Mouse (Mus musculus): ENCODE data around the gene P3h2.

The P3h2 gene

DNA sequence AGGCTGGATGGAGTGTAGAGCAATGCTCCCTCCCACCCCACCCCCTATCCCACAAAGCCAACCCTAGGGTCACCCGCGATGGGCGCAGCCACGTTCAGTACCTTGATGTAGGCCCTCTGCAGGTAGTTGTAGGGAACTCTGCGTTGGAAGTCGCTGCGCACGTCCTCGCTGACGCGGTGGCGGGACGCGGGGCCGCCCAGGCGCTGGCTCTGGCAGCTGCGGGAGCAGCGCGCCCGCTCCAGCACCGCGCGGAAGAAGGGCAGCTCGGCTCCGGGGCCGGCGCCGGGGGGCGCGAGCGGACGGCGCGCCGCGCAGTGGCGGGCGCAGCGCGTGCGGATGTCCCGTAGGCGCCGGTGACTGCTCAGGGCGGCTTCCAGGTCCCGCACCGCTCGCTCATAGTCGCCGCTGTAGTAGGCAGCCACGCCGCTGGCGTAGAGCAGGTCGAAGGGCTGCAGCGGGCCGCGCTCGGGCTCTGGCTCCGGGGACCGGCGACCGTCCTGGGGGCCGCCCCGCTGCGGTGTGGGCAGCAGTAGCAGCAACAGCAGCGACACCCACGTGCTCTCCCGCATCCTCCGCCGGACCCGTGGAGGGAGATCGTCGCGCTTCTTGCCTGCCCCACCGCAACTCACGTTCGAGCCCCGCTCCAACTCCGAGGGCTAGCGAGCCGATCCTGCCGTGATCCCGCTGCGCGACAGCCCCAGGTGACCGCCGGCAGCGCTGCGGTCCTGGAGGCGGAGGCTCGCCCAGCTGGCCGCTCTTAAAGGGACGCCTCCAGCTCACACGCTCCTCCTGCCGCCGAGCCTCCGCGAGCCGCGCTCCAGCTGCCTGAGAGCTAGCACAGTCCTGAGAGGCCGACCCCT, at the start of gene P3h2:
TSS of gene P3h2 (minus strand) at position 670 of the 860 bp plus-strand sequence.
- DNase-seq (ENCODE audit: low read depth), result no peak

DNA sequence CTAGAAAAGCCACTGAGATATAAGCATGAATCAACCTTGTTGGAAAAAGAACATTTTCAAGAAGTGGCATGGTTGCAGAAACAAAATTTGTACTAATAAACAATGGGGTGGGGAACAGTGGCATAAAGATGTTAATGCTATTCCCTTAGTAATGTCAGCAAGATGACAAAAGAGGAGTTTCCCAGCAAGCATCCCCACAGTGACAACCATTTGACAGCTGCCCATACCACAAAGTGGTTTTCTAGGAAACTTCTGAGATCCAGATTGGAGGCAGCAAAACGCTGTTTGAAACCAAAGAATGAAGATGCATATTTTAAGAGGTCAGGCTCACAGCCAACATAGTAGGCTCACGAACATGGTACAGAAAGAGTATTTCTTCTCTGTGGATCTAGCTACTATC, 46.7 kb upstream of the P3h2 start:
- no peak for DNase-seq (ENCODE audit: low read depth)

DNA sequence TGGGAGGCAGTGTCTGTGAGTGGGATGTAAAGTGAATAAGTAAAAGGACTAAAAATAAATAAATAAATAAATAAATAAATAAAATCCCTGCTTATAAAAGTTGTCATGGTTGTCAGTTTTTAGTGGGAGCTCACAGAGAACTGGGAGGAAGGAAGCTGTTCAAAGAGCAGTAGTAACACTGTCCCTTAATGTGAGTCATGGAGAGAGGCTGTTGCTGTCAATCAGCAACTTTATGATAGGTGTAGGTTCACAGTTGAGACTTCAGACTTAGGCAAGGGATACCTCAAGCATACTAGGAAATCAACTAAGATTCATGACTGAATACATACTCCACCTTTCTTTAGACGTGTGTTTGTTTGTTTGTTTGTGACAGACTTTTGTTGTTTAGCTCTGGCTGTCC, 45.4 kb upstream of the P3h2 start:
- no peak for DNase-seq (ENCODE audit: low read depth)

DNA sequence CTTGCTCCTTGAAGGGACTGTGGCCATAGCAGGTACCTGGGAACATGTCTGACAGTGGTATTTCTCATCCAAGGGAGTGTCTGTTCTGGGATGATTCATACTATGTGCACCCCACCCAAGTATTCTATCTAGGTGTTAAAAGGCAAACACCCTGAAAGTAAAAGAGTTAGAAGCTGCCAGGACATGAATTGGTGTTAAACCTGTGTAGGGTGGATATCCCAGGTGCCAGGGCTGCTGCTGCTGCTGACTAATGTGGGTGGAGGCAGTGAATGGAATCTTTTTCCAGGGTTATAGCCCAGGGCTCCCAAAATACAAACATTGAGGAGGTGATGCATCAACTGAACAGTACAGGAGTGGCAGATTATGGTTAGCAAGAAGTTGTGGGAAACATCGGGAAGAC, 41.3 kb upstream of the P3h2 start:
- no peak for DNase-seq (ENCODE audit: low read depth)

DNA sequence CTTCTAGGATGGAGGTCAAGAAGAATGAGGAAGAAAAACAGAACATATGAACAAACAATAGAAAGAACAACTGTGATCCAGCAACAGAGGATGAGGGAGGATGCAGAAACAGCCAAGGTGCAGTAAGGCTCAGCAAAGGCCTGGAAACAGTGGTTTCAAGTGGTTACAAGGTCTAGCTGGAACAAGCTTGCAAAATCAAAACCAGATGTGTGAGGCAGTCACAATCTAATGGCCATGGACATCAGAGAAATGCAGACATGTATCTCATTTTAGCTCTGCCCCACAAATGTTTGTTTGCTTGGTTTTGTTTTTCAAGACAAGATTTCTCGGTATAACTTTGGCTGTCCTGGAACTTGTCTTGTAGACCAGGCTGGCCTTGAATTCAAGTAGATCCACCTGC, 25.5 kb upstream of the P3h2 start:
- no peak for DNase-seq (ENCODE audit: low read depth)

DNA sequence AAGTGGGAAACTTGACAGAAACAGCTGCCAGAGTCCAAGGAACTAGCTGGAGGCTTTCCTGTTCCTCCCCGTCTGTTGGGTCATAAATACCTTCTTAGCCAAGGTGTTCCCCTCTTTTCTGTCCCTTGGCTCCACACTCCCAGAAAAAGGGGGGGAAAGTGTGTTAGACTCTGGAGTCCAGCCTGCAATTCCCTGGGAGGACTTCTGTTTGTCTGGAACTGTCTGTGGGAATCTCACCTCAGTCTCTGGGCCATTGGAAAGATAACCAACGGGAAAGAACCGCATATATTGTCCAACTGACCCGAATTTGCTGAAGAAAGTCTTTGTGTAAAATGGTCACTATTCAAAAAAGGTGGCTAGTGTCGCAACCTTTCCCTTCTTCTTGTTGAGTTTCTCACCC, 1.0 kb upstream of the P3h2 start:
- no peak for DNase-seq (ENCODE audit: low read depth)

DNA sequence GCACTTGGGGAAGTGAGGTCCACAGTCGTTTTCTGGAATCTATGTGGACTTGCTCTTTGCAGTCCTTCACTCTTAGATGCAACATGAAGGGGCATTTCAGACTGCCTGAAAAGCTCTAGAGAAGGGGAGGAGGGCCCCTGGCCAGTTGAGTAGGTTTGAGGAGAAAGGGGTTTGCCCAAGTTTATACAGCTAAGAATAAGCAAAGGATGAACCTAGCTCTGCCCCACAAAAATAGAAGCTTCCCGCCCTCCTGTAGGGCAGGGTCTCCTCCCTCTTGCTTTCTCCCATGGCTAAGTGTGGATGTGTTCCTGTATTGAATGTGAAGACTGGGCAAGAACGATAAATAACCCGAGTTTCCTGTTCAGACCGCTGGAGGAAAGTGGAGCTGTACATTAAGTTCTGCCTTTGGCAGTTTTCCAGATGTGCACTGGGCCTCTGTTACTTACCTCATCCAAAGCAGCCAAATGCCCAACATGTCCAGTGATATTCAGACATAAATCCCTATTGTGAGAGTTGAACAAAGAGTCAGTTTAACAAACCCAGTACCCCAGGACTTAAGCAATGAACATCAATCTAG, 545 bp upstream of the P3h2 start:
- DNase-seq (ENCODE audit: low read depth), result no peak

DNA sequence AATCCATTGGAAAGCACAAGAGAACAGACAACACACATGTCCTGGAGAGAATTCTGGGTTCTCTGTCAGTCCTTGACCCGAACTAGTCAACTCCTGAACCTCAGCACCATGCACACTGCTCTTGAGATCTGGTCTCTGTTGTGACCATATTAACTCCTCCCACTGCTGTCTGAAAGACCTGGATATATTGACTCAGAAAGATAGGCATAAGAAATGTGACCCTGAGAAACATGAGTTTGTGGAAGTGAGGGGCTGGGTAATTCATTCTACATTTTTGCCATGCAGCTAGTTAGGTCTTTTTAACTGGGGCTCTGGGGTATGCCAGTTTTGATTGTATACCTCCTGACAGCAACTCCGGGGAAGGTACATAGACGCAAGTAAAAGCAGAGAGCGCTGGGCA, 1.3 kb downstream of the P3h2 start:
- no peak for DNase-seq (ENCODE audit: low read depth)

DNA sequence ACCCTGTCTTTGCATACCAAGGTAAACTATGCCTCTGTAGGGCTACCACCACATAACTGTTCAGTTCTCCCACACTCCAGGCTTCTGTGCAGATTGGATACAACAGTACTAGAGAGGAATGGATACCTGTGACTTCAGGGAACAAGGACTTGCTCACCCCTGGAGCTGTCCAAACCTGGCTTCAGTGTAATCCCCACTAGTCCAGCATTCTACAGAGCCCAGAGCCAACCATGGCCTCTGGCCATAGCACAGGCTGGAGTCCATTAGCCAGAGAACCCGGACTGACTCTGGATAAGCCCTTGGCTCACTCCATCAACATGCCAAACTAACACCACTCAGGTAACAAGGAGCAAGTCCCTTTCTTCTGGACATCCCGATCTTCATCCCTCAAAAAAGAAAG, 2.7 kb downstream of the P3h2 start:
- DNase-seq (ENCODE audit: low read depth), result no peak

DNA sequence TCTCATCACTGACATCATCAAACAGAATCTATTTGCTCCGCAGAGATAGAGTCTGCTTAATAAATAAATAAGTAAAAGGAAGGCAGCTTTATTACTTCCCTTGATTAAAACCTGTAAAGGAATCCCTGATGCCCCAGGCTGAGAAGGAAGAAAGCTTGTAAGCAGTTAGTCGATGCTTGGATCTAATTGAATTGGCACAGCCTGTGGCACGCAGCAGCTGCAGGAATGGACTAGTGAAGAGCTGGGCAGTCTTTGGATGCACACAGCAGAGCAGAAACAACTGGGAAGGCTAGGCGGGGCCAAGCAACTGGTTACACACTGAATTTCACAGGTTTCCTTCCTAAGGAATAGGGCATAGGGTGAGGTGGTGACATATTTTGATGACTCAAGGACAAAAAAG, 5.4 kb downstream of the P3h2 start:
- DNase-seq (ENCODE audit: low read depth), result no peak

DNA sequence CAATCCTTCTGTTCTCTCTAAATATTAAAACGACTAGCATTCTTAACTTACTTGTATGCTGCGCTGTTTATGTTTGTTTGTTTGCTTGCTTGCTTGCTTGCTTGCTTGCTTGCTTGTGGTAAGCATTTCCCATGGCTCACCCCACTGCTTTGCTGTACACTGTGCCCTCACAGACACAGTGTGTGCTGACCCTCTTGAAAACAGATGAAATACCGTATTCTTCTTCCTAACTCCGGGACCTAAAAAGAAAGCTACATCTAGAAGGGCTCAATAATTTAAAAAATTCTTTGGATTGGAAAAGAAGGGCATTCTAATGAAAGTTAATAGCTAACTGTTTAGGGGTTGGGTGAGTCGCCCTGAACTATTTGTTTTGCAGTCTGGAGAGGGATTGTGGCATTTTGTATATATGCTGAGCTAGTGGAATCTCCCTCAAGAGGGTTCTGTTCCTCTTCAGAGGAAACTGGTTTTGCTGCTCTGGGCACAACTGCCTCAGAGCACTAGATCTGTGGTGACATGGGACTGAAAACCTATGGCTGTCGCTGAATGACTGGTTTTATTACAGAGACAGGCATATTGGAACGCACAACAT, 9.8 kb downstream of the P3h2 start:
- DNase-seq (ENCODE audit: low read depth), result no peak

DNA sequence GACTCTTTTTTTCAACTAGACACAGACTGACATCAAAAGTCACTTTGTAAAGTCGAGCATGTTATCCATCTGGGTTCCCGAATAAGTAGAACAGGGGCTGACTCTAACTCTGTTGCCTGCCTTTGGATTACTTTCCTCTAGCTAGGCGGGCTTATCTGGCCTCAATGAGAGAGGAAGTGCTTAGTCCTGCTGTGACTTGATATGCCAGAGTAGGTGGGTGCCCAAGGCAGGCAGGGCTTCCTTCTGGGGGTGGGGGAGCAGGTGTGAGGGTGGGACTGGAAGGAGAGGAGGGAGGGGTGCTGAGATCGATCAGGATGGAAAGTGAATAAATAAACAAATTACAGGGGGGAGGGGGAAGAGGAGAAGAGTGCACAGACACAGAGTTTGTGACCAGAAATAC, 11.7 kb downstream of the P3h2 start:
- no peak for DNase-seq (ENCODE audit: low read depth)

DNA sequence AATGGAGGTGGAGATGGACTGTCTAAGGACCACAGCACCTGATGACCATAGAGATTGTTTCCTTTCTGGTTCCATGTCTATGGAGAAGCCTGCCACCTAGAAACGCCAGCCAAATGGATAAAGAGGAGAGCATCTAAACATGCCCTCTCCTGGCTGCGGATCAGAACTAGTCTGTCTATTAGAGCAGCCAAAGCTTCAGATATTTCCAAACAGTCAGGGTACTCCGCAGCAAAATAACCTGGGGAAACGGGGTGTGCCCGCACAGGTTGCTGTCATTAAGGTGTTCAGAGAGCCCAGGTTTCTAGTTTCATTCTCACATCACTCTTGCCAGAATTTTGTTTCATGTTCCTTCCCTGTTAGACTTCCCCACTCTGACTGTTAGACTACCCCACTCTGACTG, 16.6 kb downstream of the P3h2 start:
- no peak for DNase-seq (ENCODE audit: low read depth)

DNA sequence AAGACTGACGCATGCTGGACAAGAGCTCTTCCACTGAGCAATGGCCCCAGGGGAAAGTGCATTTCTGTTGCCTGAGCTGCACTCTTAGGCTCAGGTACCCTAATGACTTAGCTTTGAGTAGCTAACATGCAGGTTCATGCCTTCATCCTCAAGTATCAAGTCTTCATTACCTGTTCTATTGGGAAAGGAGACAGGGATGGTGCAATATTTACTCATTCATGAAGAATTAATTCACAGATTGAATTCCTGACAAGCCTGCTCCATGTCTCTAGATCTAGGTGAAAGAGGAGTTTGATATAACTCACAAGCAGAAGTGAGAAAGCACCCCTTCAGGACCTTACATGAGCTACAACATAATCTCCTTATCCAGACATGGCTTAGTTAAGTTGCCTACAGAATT, 17.3 kb downstream of the P3h2 start:
- no peak for DNase-seq (ENCODE audit: low read depth)

DNA sequence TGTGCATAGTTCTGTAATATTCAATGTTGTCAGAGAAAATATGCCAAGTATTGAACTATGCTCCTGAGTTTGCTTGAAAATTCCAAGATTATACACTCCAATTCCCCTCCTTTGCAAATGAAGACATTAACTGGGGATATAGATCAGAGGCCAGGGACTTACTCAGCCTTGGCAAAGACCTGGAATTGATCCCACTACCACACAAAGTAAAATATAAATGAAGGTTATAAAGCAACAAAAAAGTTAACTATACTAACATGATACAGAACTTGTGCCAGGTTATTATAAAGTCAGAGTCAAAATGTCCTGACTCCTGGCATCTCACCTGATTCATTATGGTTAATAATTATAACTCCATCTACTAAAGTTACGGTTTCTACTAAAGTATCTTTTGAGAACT, 18.6 kb downstream of the P3h2 start:
- no peak for DNase-seq (ENCODE audit: low read depth)

DNA sequence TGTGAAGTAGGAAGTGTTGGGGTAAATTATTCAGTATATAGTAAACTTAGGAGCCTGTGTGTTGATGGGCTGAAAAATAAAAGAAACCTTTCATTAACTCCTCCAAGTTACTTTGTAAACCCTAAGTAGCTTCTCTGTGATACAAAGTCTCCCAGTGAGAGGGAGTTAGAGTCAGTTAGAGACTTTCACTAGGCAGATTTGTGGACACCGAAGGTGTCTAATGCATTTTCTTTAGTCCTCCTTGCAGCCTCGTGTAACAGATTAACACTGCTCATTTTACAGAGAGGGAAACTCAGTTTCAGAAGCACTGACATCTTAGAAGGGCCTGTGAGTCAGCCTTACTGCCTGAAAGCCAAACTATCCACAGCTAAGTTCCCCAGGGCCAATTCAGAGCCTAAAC, 20.4 kb downstream of the P3h2 start:
- DNase-seq (ENCODE audit: low read depth), result no peak

DNA sequence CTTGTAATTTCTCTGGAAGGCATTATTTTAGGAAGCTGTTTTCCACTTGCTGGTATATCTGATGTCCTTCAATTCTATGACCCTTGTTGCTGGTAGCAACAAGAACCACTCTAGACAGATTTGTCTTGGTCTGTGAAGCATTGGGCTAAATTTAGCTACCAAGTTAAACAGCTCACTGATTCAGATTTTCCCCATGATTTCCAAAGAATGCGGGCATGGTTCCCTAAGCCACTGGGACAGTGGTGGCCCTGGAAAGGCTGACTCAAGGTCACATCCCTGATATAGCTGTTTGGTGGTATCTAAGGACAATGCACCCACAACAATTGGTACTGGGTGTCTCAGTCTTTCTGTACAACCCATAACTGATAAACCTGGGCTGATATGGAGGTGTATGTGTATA, 22.8 kb downstream of the P3h2 start:
- DNase-seq (ENCODE audit: low read depth), result no peak

DNA sequence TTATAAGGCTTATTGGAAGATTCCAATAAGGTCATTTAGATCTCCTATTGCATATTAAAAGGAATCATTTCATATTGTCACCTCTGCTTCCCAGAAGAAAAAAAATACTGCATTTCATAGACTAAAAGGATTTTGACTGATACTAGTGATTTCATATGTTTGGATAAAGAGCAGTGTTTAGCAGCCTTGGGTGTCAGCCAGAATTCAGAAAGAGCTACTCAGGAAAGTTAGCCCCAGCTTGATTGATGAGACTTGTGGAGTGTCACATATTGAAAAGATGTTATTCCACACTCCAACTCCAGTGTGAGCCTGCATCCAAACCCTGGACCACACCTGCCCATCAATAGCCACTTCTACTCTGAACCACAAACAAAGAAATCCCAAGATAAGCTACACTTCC, 23.2 kb downstream of the P3h2 start:
- DNase-seq (ENCODE audit: low read depth), result no peak

DNA sequence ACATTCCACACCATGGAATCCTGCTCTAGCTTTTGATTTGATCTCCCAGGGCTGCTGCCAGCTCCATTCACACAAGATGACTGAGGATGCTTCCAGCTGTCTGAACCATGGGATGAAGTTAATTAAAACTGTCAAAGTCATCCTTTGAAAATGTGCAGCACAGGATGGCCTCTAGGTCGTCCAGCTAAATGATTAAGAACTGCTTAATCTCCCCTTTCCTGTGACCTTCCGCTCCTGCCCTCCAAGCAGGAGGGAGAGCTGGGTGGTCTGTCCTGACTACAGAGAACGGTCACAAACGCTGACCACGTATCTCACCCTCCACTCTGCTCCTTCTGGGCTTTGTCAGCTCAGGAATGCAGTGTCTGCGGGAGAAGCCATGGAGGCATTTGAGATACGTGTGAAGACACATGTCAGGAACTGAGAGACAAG, 26.6 kb downstream of the P3h2 start:
- no peak for DNase-seq (ENCODE audit: low read depth)

DNA sequence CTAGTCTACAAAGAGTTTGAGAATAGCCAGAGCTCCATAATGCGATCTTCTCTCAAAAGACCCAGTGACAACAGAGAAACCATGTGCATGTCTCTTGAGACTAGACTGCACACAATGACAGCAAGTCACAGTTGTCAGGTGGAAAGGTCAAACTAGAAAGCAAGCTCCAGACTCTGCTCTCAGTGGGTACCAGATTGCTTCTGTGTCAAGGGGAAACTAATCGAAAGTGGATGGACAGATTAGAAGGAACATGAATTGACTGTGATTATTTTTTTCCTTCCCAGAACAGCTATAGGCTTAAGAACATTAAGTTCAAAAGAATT, 27.5 kb downstream of the P3h2 start:
- DNase-seq (ENCODE audit: low read depth), result no peak

DNA sequence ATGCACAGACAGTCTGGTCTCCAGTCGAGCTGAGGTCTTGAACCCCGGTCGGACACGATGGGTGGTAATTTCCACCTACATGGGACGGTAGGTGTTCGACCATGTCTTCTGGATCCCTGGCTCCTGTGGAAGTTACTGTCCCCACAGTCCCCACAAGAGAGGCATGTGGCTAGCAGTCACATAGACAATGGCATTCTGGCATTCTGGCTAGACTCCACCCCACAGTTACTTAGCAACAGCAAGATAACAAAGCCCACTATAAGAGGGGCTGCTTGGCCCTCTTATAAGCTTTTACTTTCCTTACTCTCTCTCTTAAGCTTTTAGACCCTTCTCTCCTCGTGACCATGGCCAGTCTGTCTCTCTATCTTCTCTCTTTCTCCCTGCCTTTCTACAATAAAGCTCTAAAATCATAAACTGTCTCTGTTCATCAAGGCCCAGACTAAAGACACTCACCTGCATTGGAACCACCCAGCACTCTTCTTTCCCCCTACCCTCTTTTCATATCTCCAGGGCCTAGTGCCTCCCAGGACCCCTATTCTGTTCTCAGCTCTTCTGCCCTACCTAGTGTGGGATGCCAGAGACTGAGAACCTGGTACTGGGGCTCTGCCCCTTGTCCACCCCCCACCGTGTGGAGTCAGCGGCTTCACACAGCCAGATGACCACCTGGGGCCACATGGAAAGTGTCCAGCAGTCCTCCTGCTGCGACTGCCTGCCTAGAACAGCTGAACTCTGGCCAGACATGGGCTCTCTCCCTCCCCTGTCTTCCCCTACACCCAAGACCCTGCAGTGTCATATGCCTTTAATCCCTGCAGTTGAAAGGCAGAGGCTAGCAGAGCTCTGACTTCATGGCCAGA, 28.1 kb downstream of the P3h2 start:
- no peak for DNase-seq (ENCODE audit: low read depth)

DNA sequence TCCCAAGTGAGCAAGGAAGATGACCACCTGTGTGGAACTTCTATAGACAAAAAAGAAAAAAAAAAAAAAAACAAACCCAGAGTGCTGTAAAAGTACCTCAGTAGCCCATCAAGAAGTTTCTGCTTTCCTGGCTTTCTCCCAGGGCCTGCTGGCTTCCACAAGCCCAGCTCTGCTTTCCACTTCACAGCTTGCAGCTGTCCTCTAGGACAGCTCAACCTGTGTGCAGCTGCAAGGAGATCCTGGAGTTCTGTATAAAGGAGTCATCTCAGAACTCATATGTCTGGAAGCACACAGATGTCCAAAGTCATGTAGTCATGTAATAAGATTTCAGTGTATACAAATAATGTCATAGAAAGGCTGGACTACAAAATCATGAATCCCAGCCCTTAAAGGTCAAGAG, 30.5 kb downstream of the P3h2 start:
- DNase-seq (ENCODE audit: low read depth), result no peak

DNA sequence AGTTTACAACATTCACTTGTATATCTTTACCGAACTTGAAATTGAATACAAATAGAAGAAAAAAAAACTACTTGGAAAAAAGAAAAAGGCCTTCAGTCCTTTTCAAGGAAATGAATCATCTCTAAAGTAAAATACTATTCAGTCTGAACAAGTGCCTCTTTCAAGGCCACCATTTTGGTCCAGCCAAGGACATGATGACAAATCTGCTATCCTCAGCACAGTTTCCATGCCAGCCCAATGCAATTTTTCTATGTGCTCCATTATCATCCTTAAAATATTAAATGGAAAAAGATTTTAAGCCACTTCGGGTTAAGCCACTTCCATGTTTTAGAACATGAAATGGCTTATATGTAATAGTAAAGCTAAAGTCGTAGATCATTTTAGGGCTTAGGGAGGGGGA, 35.2 kb downstream of the P3h2 start:
- no peak for DNase-seq (ENCODE audit: low read depth)
